Mouse (Mus musculus) MEL (cell line): ENCODE measurements around the gene Slc3a2. TPM values are rescaled to one million over a fixed set of nuclear protein-coding genes. Genes with fewer than 3 reads are reported as not detected.
A peak's percentile ranks its signal among the peaks of the same experiment; 100 is the strongest.

ENCODE experiments used
- DNase-seq: peaks from one replicate; pipeline ENCODE4 v3.0.0; 2011; ENCODE audit warnings: low read depth, low spot score
- H3K27ac ChIP-seq: 2 replicates; pipeline ENCODE4 v1.5.1; 2012; ENCODE audit warnings: low read depth, mild to moderate bottlenecking, control low read depth, low read length, moderate library complexity; ENCODE audit not compliant: control insufficient read depth
- H3K27me3 ChIP-seq, 2 experiments: fragments of 150-350 bp in 1 of 2; sonication (generic) in 1 of 2; 2 replicates each; pipeline ENCODE4 v1.6.1; 2012; ENCODE audit warnings: low read length in 2 of 2, mild to moderate bottlenecking in 2 of 2, improper control_type of control experiment in 1 of 2, moderate library complexity in 1 of 2; ENCODE audit not compliant: insufficient read depth in 2 of 2, control insufficient read depth in 1 of 2
- H3K36me3 ChIP-seq, 2 experiments: 2 replicates each; pipeline ENCODE4 v1.6.1; 2012 to 2014; ENCODE audit warnings: low read length in 2 of 2, improper control_type of control experiment in 1 of 2, inconsistent platforms in 1 of 2, mild to moderate bottlenecking in 1 of 2; ENCODE audit not compliant: insufficient read depth in 2 of 2, control insufficient read depth in 1 of 2
- H3K4me1 ChIP-seq, 2 experiments: fragments of 150-350 bp in 1 of 2; sonication (generic) in 1 of 2; 2 replicates each; pipeline ENCODE4 v1.6.1; 2012; ENCODE audit warnings: low read length in 2 of 2, improper control_type of control experiment in 1 of 2, mild to moderate bottlenecking in 1 of 2; ENCODE audit not compliant: insufficient read depth in 2 of 2, control insufficient read depth in 1 of 2
- H3K4me3 ChIP-seq, 2 experiments: fragments of 150-350 bp in 1 of 2; sonication (generic) in 1 of 2; 2 replicates each; pipeline ENCODE4 v1.5.1; 2012; ENCODE audit warnings: low read depth in 2 of 2, low read length in 2 of 2, mild to moderate bottlenecking in 2 of 2, moderate library complexity in 2 of 2, control low read depth in 1 of 2, improper control_type of control experiment in 1 of 2; ENCODE audit not compliant: control insufficient read depth in 1 of 2, insufficient read depth in 1 of 2
- H3K79me2 ChIP-seq: 2 replicates; pipeline ENCODE4 v1.6.1; 2012; ENCODE audit warnings: mild to moderate bottlenecking, low read length, moderate library complexity; ENCODE audit not compliant: control insufficient read depth, poor library complexity, insufficient read depth
- H3K9ac ChIP-seq: 2 replicates; pipeline ENCODE4 v1.6.1; 2012; ENCODE audit warnings: low read depth, mild to moderate bottlenecking, control low read depth, low read length, moderate library complexity; ENCODE audit not compliant: control insufficient read depth, poor library complexity, severe bottlenecking
- H3K9me3 ChIP-seq: fragments of 150-350 bp; sonication (generic); replicated peaks from 2 replicates; pipeline ENCODE4 v1.6.1; 2012; ENCODE audit warnings: mild to moderate bottlenecking, low read length, improper control_type of control experiment, moderate library complexity; ENCODE audit not compliant: insufficient read depth
- CHD1 ChIP-seq: IDR thresholded peaks from 2 replicates; pipeline ENCODE4 v1.6.1; 2012; ENCODE audit warnings: low read depth, mild to moderate bottlenecking, inconsistent platforms, low read length, improper control_type of control experiment
- E2F4 ChIP-seq: IDR thresholded peaks from 2 replicates; pipeline ENCODE4 v1.6.1; 2011; ENCODE audit warnings: low read depth, low read length, improper control_type of control experiment, borderline replicate concordance
- EP300 ChIP-seq, 2 experiments: IDR thresholded peaks; 2 replicates each; pipeline ENCODE4 v1.6.1; 2011; ENCODE audit warnings: improper control_type of control experiment in 2 of 2, low read length in 2 of 2, low read depth in 1 of 2, mild to moderate bottlenecking in 1 of 2
- GABPA ChIP-seq: IDR thresholded peaks from 2 replicates; pipeline ENCODE4 v1.6.1; 2012; ENCODE audit warnings: low read depth, mild to moderate bottlenecking, inconsistent platforms, low read length, improper control_type of control experiment, moderate library complexity
- GATA1 ChIP-seq: IDR thresholded peaks from 2 replicates; pipeline ENCODE4 v1.6.1; 2011; ENCODE audit warnings: low read depth, low read length, improper control_type of control experiment
- HCFC1 ChIP-seq: IDR thresholded peaks from 2 replicates; pipeline ENCODE4 v1.6.1; 2012; ENCODE audit warnings: low read depth, mild to moderate bottlenecking, inconsistent platforms, low read length, improper control_type of control experiment, moderate library complexity
- KAT2A ChIP-seq: conservative IDR thresholded peaks from 2 replicates; pipeline ENCODE4 v1.6.1; 2012; ENCODE audit warnings: low read depth, low read length, improper control_type of control experiment, inconsistent platforms
- MAFK ChIP-seq: IDR thresholded peaks from 2 replicates; pipeline ENCODE4 v1.6.1; 2011; ENCODE audit warnings: low read depth, mild to moderate bottlenecking, low read length, improper control_type of control experiment, borderline replicate concordance
- MAZ ChIP-seq: IDR thresholded peaks from 2 replicates; pipeline ENCODE4 v1.6.1; 2012; ENCODE audit warnings: low read depth, mild to moderate bottlenecking, inconsistent platforms, low read length, improper control_type of control experiment
- MXI1 ChIP-seq: IDR thresholded peaks from 2 replicates; pipeline ENCODE4 v1.6.1; 2011; ENCODE audit warnings: mild to moderate bottlenecking, low read depth, low read length, improper control_type of control experiment
- MYB ChIP-seq: IDR thresholded peaks from 2 replicates; pipeline ENCODE4 v1.6.1; 2011; ENCODE audit warnings: mild to moderate bottlenecking, low read depth, low read length, improper control_type of control experiment
- MYC ChIP-seq: IDR thresholded peaks from 2 replicates; pipeline ENCODE4 v1.6.1; 2011; ENCODE audit warnings: low read depth, mild to moderate bottlenecking, low read length, improper control_type of control experiment, moderate library complexity
- NELFE ChIP-seq: IDR thresholded peaks from 2 replicates; pipeline ENCODE4 v1.6.1; 2011; ENCODE audit warnings: low read depth, low read length, improper control_type of control experiment
- POLR2A ChIP-seq, 2 experiments: IDR thresholded peaks; 2 replicates each; pipeline ENCODE4 v1.6.1; 2011 to 2012; ENCODE audit warnings: low read length in 2 of 2, mild to moderate bottlenecking in 2 of 2, control low read depth in 1 of 2, improper control_type of control experiment in 1 of 2, low read depth in 1 of 2, moderate library complexity in 1 of 2; ENCODE audit not compliant: control insufficient read depth in 1 of 2, insufficient read depth in 1 of 2, poor library complexity in 1 of 2
- POLR2AphosphoS2 ChIP-seq: IDR thresholded peaks from 2 replicates; pipeline ENCODE4 v1.6.1; 2011; ENCODE audit warnings: low read length, improper control_type of control experiment
- RCOR1 ChIP-seq: IDR thresholded peaks from 2 replicates; pipeline ENCODE4 v1.6.1; 2012; ENCODE audit warnings: low read depth, mild to moderate bottlenecking, inconsistent platforms, low read length, improper control_type of control experiment
- SIN3A ChIP-seq: IDR thresholded peaks from 2 replicates; pipeline ENCODE4 v1.6.1; 2012; ENCODE audit warnings: low read length, improper control_type of control experiment, inconsistent platforms
- SMC3 ChIP-seq: IDR thresholded peaks from 2 replicates; pipeline ENCODE4 v1.6.1; 2011; ENCODE audit warnings: low read depth, low read length, improper control_type of control experiment
- TAL1 ChIP-seq: IDR thresholded peaks from 2 replicates; pipeline ENCODE4 v1.6.1; 2012; ENCODE audit warnings: mild to moderate bottlenecking, inconsistent platforms, low read length, moderate library complexity, mixed read lengths
- TBP ChIP-seq: IDR thresholded peaks from 2 replicates; pipeline ENCODE4 v1.8.0; 2011; ENCODE audit warnings: low read depth, low read length, improper control_type of control experiment
- TCF12 ChIP-seq: IDR thresholded peaks from 2 replicates; pipeline ENCODE4 v1.6.1; 2014; ENCODE audit warnings: low read depth, mild to moderate bottlenecking, inconsistent platforms, low read length, improper control_type of control experiment, moderate library complexity
- USF2 ChIP-seq, 2 experiments: IDR thresholded peaks; 2 replicates each; pipeline ENCODE4 v1.6.1; 2011 to 2012; ENCODE audit warnings: improper control_type of control experiment in 2 of 2, low read length in 2 of 2, borderline replicate concordance in 1 of 2, inconsistent platforms in 1 of 2, low read depth in 1 of 2, mild to moderate bottlenecking in 1 of 2; ENCODE audit not compliant: insufficient read depth in 1 of 2
- ZC3H11A ChIP-seq: IDR thresholded peaks from 2 replicates; pipeline ENCODE4 v1.6.1; 2012; ENCODE audit warnings: low read depth, mild to moderate bottlenecking, inconsistent platforms, low read length, improper control_type of control experiment
- ZKSCAN1 ChIP-seq: IDR thresholded peaks from 2 replicates; pipeline ENCODE4 v1.6.1; 2012; ENCODE audit warnings: low read depth, mild to moderate bottlenecking, inconsistent platforms, low read length, improper control_type of control experiment, moderate library complexity
- ZMIZ1 ChIP-seq: IDR thresholded peaks from 2 replicates; pipeline ENCODE4 v1.6.1; 2012; ENCODE audit warnings: low read depth, mild to moderate bottlenecking, inconsistent platforms, low read length, improper control_type of control experiment, moderate library complexity
- polyA plus RNA-seq, 2 experiments: library from polyadenylated mRNA; stranded (reverse) in 1 of 2; unstranded in 1 of 2; fragments of >175 nt in 1 of 2; fragments of >200 nt in 1 of 2; gene quantifications; 2 replicates each; pipeline versions ENCODE4 v1.2.1 to v1.2.4; 2012; ENCODE audit warnings: low replicate concordance in 2 of 2, low read depth in 1 of 2; ENCODE audit not compliant: insufficient read length in 2 of 2, insufficient read depth in 1 of 2, missing spikeins in 1 of 2
- total RNA-seq: library from RNA; depleted of rRNA; stranded (reverse); fragments of 300-350 nt; gene quantifications from 2 replicates; pipeline ENCODE4 v1.2.3, GENCODE M21; 2012

Gene Slc3a2
- total and polyA plus RNA-seq, 3 experiments, result 164 to 670 (median 428) TPM

DNA sequence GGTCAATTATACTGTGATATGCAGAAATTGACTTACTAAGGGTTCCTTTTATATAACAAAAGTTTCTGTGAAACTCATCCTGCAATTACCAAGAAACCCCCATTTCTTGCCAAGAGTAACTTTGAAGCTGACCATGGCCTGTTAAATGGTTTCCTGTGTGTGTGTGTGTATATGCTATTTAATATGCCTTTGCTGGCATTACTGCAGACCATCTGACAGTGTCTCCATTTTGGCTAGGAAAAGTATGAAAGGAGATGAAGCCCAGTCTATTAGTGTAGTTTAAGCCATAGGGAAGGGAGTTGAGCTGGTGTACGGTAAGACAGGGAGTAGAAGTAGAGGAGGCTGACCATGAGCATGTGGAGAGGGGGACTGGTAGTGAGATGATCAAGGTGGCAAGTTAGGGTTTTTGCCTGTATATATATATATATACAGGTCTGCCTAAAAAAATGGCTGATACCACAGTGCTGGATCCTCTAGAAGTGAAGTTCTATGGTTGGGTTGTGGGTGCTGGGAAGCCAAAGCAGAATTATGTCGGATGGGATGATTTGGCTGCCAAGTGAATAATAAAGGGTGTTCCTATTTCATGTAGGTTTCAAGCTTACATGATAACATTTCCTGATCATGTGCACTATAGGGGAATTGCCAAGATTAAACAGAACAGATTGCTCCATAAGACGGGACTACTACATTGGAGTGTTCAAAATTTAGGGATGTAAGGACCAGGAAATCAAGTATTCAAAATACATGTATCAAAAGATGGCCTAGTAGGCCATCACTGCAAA lies 3.6 kb upstream of the Slc3a2 start:
- peaks cover 9 to 22% of the 10 kb centered on the region in 2 experiments for H3K36me3 ChIP-seq
- 0 out of 4 replicates have a peak, but pooled peaks cover 0 to 2% of the 10 kb centered on the region in 2 experiments for H3K4me1 ChIP-seq
- TF ChIP-seq SIN3A, result 0 out of 2 replicates have a peak, but pooled peaks have one; percentile 16
- no peak for TF ChIP-seq MAFK
- no peak for TF ChIP-seq ZKSCAN1
- TF ChIP-seq TAL1, result no peak
- no peak for TF ChIP-seq KAT2A
- TF ChIP-seq GATA1, result no peak
- TF ChIP-seq EP300 (IDR thresholded peaks at IDR 0.05; ENCODE audit: low read depth in 1 of 2, low read length in 2 of 2), result no peak
- TF ChIP-seq USF2 (IDR thresholded peaks at IDR 0.05; ENCODE audit: borderline replicate concordance in 1 of 2, insufficient read depth in 1 of 2, low read depth in 1 of 2, low read length in 2 of 2), result no peak
- no peak for TF ChIP-seq RCOR1
- peak in 1 of 2 experiments; percentile 38; a peak in 1 of 4 replicates for TF ChIP-seq POLR2A (IDR thresholded peaks at IDR 0.05; ENCODE audit: control insufficient read depth in 1 of 2, insufficient read depth in 1 of 2, low read depth in 1 of 2, low read length in 2 of 2, poor library complexity in 1 of 2)
- no peak for TF ChIP-seq GABPA
- TF ChIP-seq TBP, result no peak
- no peak for TF ChIP-seq NELFE
- no peak for TF ChIP-seq HCFC1
- TF ChIP-seq TCF12, result no peak
- TF ChIP-seq MYB, result no peak
- TF ChIP-seq POLR2AphosphoS2, result peak; percentile 42
- TF ChIP-seq MAZ, result no peak
- TF ChIP-seq, all 39 proteins: peak for 3
- DNase-seq, result no peak
- no peaks in the 10 kb centered on the region for H3K9me3 ChIP-seq
- peak overlapping the region; percentile 38 for H3K27ac ChIP-seq
- H3K9ac ChIP-seq, result peak overlapping the region; percentile 42
- H3K27me3 ChIP-seq, result no peaks in the 10 kb centered on the region
- H3K79me2 ChIP-seq, result peaks cover 36% of the 10 kb centered on the region
- H3K4me3 ChIP-seq, result peak overlapping the region in 1 of 2 experiments; percentile 22; a peak in 2 of 4 replicates

DNA sequence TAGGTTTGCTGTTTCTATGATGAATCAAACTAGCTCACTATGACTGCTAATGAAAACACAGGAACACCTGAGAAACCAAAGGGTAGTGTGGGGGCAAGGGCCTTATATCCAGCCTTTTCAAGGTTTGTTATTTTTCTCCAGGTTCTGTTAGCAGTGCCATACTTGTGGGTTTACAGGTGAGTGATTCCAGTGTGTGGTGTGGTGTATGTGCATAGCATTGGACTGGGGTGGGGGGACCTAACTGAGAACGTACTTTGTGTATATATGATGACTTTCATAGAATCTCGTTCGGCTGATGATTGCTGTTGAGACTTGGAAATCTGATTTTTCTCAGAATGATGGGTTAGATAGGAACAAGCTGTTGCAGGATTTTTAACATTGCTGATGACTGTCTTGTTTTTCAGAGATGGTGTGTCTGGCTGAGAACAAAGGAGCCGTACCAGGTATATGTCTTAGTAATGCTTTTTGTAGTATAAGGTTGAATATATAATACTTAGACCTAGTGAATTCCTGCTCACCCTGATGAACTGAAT lies 2.0 kb upstream of the Slc3a2 start:
- Histone ChIP-seq H3K4me1 (peaks cover 0 to 7% of the 10 kb centered on the region in 2 experiments; a peak in 1 of 4 replicates), H3K27me3 (no peaks in the 10 kb centered on the region), H3K27ac (peak overlapping the region; percentile 97), H3K9ac (peak overlapping the region; percentile 97), H3K4me3 (peak overlapping the region; percentile 59 to 95), H3K79me2 (peaks cover 36% of the 10 kb centered on the region), H3K9me3 (no peaks in the 10 kb centered on the region), H3K36me3 (peaks cover 12 to 22% of the 10 kb centered on the region in 2 experiments)
- DNase-seq, result no peak
- TF ChIP-seq TBP (no peak), SMC3 (peak; percentile 10), USF2 (IDR thresholded peaks at IDR 0.05; ENCODE audit: borderline replicate concordance in 1 of 2, insufficient read depth in 1 of 2, low read depth in 1 of 2, low read length in 2 of 2) (no peak), POLR2A (IDR thresholded peaks at IDR 0.05; ENCODE audit: control insufficient read depth in 1 of 2, insufficient read depth in 1 of 2, low read depth in 1 of 2, low read length in 2 of 2, poor library complexity in 1 of 2) (peak; percentile 15 to 31; a peak in 1 of 4 replicates), ZC3H11A (no peak), E2F4 (no peak), TCF12 (no peak), MYB (peak; percentile 41; the same call in 1 of the 2 replicates), SIN3A (0 out of 2 replicates have a peak, but pooled peaks have one; percentile 19), RCOR1 (peak; percentile 22; the same call in 1 of the 2 replicates), NELFE (no peak), MAFK (peak; percentile 41; the same call in 1 of the 2 replicates), ZMIZ1 (peak; percentile 57; the same call in 1 of the 2 replicates), MYC (no peak), EP300 (IDR thresholded peaks at IDR 0.05; ENCODE audit: low read depth in 1 of 2, low read length in 2 of 2) (0 out of 4 replicates have a peak, but pooled peaks of 1 of the 2 experiments have one; percentile 14), CHD1 (peak; percentile 95; the same call in 1 of the 2 replicates), GABPA (no peak), MXI1 (no peak), POLR2AphosphoS2 (peak; percentile 9; the same call in 1 of the 2 replicates)
